Mouse (Mus musculus): ENCODE data around the gene Traf3. TPM values are rescaled to one million over a fixed set of nuclear protein-coding genes. Genes with fewer than 3 reads are reported as not detected.

Gene Traf3
- total RNA-seq, 1 experiment from 2014 or later: 40.4 TPM

- no peak for ATAC-seq (replicated peaks; ENCODE audit: insufficient number of reproducible peaks, low FRiP score, low TSS enrichment, poor library complexity, severe bottlenecking)
Observed at GRCm38 (mm10) chr12:111276371-111276770, 110.2 kb downstream of the Traf3 start.

GRCm38 (mm10) chr12:111283573-111283972, 117.4 kb downstream of the Traf3 start:
- ATAC-seq (replicated peaks; ENCODE audit: insufficient number of reproducible peaks, low FRiP score, low TSS enrichment, poor library complexity, severe bottlenecking): no peak

DNA sequence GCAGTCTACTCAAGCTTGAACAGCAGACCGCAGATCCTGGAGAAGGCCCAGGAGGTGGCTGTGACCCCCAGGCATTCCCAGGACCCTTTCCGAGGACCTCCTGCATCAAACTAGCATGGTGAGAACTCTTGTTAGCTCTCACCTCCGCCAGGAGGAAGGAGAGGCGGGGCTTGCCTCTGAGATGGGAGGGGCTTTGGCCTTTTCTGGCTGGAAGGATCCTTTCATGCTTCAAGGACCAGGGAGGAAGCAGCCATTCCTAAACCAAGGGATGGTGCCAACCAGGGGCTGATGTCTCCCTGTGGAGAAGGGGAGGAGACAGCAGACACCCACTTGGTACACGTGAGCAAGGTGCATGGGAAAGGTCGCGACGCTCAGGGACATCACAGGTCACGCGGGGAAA, 118.4 kb downstream of the Traf3 start:
- no peak for ATAC-seq (replicated peaks; ENCODE audit: insufficient number of reproducible peaks, low FRiP score, low TSS enrichment, poor library complexity, severe bottlenecking)

DNA sequence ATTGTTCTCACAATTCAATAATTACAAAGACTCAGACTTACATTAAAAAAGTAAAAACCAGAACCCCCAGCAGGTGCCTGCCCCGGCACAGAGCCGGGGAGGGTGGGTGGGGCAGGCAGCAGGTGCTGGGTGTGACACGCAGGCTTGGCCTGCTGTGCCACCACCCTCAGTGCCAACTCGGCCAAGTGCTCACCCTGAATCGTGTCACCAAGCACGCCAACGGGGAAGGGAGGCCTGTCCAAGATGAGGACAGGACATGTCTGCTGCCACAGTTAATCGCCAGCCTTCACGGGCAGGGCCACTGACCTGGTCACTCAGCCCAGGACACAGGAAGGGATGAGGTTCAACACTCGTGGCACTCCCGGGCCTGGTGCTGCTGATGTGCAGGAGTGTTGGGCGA, 126.9 kb downstream of the Traf3 start:
- ATAC-seq (replicated peaks; ENCODE audit: insufficient number of reproducible peaks, low FRiP score, low TSS enrichment, poor library complexity, severe bottlenecking): no peak

GRCm38 (mm10) chr12:111301322-111302017, 135.3 kb downstream of the Traf3 start:
- no peak for ATAC-seq (replicated peaks; ENCODE audit: insufficient number of reproducible peaks, low FRiP score, low TSS enrichment, poor library complexity, severe bottlenecking)

DNA sequence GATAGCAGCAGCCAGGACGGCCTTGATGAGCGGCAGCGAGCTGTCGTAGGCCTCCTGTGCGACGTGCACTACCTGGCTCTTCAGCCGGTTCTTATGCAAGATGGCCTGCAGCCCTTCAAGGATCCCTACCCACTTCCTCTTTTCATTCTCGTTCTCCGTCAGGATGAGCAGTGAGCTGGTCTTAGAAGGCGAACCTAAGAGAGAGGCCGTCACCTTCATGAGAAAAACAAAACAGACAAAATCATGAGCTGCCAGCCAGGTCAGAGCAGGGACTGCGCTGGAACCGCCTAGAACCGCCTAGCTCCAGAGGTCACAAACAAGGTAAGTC, 135.8 kb downstream of the Traf3 start:
- ATAC-seq (replicated peaks; ENCODE audit: insufficient number of reproducible peaks, low FRiP score, low TSS enrichment, poor library complexity, severe bottlenecking): 0 out of 2 replicates have a peak, but pooled peaks have one; percentile 13

DNA sequence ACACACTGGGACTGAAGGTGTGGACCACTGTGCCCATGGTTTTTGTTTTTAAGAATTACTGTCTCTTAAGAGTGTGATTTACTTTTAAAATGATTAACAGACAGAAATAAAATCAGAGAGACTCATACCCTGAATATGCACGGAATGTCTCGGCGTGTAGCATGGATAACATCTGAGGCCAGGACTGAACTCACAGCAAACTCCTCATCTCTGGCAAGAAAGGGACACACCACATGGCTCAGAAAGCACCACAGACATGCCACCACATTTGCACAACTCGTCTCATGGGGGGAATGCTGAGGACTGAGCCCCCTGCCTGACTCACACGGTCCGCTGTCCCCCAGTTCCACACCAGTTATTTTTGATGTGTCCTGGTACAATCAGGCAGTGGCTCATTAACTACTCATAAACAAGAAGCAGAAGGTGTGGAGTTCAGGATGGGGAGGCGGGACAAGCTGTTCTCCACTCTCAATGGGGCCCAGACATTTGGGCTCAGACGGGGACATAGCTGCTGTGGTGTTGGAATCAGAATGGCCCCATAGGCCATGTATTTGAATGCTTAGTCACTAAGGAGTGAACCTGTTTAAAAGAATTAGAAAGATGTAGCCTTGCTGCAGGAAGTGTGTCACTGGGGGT, 137.7 kb downstream of the Traf3 start:
- ATAC-seq (replicated peaks; ENCODE audit: insufficient number of reproducible peaks, low FRiP score, low TSS enrichment, poor library complexity, severe bottlenecking): no peak

GRCm38 (mm10) chr12:111306821-111307220, 140.7 kb downstream of the Traf3 start:
- ATAC-seq (replicated peaks; ENCODE audit: insufficient number of reproducible peaks, low FRiP score, low TSS enrichment, poor library complexity, severe bottlenecking): no peak

- ATAC-seq (replicated peaks; ENCODE audit: insufficient number of reproducible peaks, low FRiP score, low TSS enrichment, poor library complexity, severe bottlenecking): no peak
Observed at GRCm38 (mm10) chr12:111309256-111309655, 143.1 kb downstream of the Traf3 start.

DNA sequence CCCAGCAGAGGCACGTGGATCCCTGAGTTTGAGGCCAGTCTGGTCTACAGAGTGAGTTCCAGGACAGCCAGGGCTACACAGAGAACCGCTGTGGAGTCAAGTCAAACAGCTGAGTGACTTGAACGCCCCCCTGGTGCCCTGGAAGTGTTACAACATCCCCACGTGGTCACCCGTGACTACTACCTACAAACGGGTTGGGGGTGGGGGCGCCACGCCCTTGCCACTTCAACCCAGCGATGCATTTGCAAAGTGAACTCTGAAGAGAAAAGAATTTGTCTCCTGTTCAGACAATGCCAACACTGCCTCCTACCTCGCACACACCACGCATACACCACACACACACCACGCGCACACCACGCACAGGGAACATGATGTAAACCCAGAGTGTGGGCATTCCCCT, 143.8 kb downstream of the Traf3 start:
- no peak for ATAC-seq (replicated peaks; ENCODE audit: insufficient number of reproducible peaks, low FRiP score, low TSS enrichment, poor library complexity, severe bottlenecking)

DNA sequence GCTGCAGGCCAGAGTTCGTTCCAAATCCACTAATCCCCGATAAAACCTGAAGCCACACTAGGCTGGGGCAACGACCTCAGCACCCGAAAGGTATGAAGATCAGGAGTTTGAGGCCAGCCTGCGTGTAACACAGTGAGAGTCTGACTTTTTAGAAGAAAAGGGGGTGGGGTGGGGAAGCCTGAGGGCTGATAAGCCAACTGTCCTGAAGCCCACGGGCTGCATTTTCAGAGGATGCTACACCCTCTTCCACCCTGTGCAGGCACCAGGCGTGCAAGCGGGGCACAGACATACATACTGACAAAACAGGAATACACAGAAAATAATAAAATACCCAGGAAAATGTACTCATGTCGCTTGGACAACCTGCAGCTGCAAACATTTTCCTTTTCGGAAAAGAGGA, 145.6 kb downstream of the Traf3 start:
- no peak for ATAC-seq (replicated peaks; ENCODE audit: insufficient number of reproducible peaks, low FRiP score, low TSS enrichment, poor library complexity, severe bottlenecking)

DNA sequence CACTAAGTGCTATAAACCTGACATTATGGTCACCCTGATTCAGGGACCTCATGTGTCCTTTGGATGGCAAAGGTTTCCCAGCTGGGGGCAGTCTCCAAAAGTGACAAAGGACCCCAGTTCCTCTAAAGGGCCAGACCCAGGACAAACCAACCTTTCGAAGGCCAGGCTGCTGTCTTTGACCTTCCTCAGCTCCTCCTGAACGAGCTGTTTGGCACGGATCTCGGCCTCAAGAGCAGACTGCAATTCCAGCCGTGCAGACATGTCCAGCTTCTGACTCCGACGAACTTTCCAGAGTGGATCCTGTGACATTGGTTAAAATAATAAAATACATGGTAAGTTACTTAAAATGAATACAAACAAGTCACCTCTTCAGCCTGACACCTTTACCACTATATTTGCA, 148.1 kb downstream of the Traf3 start:
- ATAC-seq (replicated peaks; ENCODE audit: insufficient number of reproducible peaks, low FRiP score, low TSS enrichment, poor library complexity, severe bottlenecking): no peak

Other genes with a start within 250 kb of the Traf3 start
- 3.8 to 5.8 TPM (median 5.5 TPM) in 3 replicates for gene Ankrd9, start 187.3 kb upstream of the Traf3 start, total RNA-seq (2017)
- gene Rcor1, start 127.0 kb upstream of the Traf3 start, total RNA-seq (2017): 12.4 to 20.5 TPM (median 14.2 TPM) in 3 replicates
- gene 4930595D18Rik, start 18.1 kb downstream of the Traf3 start, total RNA-seq (2017): 1.2 TPM in 1 of 3 replicates, not detected in the others
- 1.2 TPM in 1 of 3 replicates, not detected in the others for gene Amn, start 104.7 kb downstream of the Traf3 start, total RNA-seq (2017)
- 37.5 to 41.2 TPM (median 40.7 TPM) in 3 replicates for gene Cdc42bpb, start 211.3 kb downstream of the Traf3 start, total RNA-seq (2017)
- gene Lbhd2, start 240.4 kb downstream of the Traf3 start, total RNA-seq (2017): not detected in 3 replicates